Mouse (Mus musculus) left cerebral cortex, postnatal 36 days (tissue): ENCODE data around the gene Rps15a. TPM values are rescaled to one million over a fixed set of nuclear protein-coding genes. Genes with fewer than 3 reads are reported as not detected.

Experiments used
- total RNA-seq, 2 experiments: library from RNA; stranded (reverse); gene quantifications; 2 replicates each; pipeline ENCODE4 v1.2.3; 2021

Gene Rps15a
- total RNA-seq, 2 experiments from 2014 or later = 359 to 374 TPM

Other genes with a start within 250 kb of the Rps15a start
- gene Arl6ip1, start 13.5 kb upstream of the Rps15a start, total RNA-seq = 100 to 1,000 TPM; 249 to 254 TPM
- gene Smg1, start 127.5 kb upstream of the Rps15a start, total RNA-seq = 10 to 100 TPM; 58.7 to 88.1 TPM